8 mouse cellular contexts compared by ENCODE assay signal in genomic region chr8:120216855-120217830, GRCm38 (mm10). TPM values are rescaled to one million over a fixed set of nuclear protein-coding genes. Genes with fewer than 3 reads are reported as not detected.
A peak's percentile ranks its signal among the peaks of the same experiment; 100 is the strongest.
DNase-seq lines count a peak whose midpoint lies in the region; ATAC-seq and TF ChIP-seq lines count a peak whose summit lies in the region.

No protein-coding gene starts in this region.

- peaks cover 4% of the 10 kb centered on the region for H3K27me3 ChIP-seq in E14TG2a.4 (ENCODE audit: insufficient read depth, low read length)
- H3K27me3 ChIP-seq in heart, embryonic 13.5 days (replicated peaks) = peaks cover 8% of the 10 kb centered on the region; the same call in 1 of the 2 replicates
- no peaks in the 10 kb centered on the region for H3K27me3 ChIP-seq in kidney, postnatal 0 days (ENCODE audit: insufficient read depth, low read length)
- no peaks in the 10 kb centered on the region for H3K27me3 ChIP-seq in midbrain, embryonic 13.5 days

- H3K27ac ChIP-seq in heart, embryonic 13.5 days (replicated peaks) = peak overlapping the region; percentile 80
- H3K27ac ChIP-seq in kidney, postnatal 0 days = peak overlapping the region; percentile 65; the same call in 1 of the 2 replicates
- H3K27ac ChIP-seq in midbrain, embryonic 13.5 days = peak overlapping the region; percentile 31

- DNase-seq in embryo, embryonic 11 days = peak; percentile 86
- peak; percentile 93 for DNase-seq in kidney, postnatal 0 days (ENCODE audit: low spot score)
- DNase-seq in testis, postnatal 10 days (ENCODE audit: low spot score) = no peak
- no peak for DNase-seq in thymus, postnatal 4 days
- no peak for DNase-seq in spleen, postnatal 10 days (ENCODE audit: low spot score in 2 of 2)

- no peaks in the 10 kb centered on the region for H3K36me3 ChIP-seq in E14TG2a.4 (ENCODE audit: insufficient read depth, low read length)
- H3K36me3 ChIP-seq in heart, embryonic 13.5 days = no peaks in the 10 kb centered on the region
- H3K36me3 ChIP-seq in kidney, postnatal 0 days (ENCODE audit: insufficient read depth, low read length) = no peaks in the 10 kb centered on the region
- no peaks in the 10 kb centered on the region for H3K36me3 ChIP-seq in midbrain, embryonic 13.5 days

- no peak for TF ChIP-seq CTCF in E14TG2a.4 (conservative IDR thresholded peaks at IDR 0.05; ENCODE audit: low read length)
- TF ChIP-seq CTCF in kidney, postnatal 0 days (IDR thresholded peaks at IDR 0.05; ENCODE audit: low read depth) = no peak

- peak overlapping the region; percentile 10 for H3K4me2 ChIP-seq in heart, embryonic 13.5 days
- no peak overlapping the region for H3K4me2 ChIP-seq in kidney, postnatal 0 days (ENCODE audit: low read length)
- no peak overlapping the region for H3K4me2 ChIP-seq in midbrain, embryonic 13.5 days (replicated peaks)

- 13% methylated on average over 13 of the region's 13 CpGs for WGBS in heart, embryonic 13.5 days
- 17% methylated on average over 13 of the region's 13 CpGs for WGBS in kidney, postnatal 0 days
- 19% methylated on average over 13 of the region's 13 CpGs for WGBS in midbrain, embryonic 13.5 days

- peak overlapping the region; percentile 56 for H3K9ac ChIP-seq in heart, embryonic 13.5 days
- no peak overlapping the region for H3K9ac ChIP-seq in kidney, postnatal 0 days (ENCODE audit: low read depth, low read length)
- 0 out of 2 replicates have a peak overlapping the region, but pooled peaks have one; percentile 26 for H3K9ac ChIP-seq in midbrain, embryonic 13.5 days (replicated peaks)

- peak overlapping the region; percentile 26; the same call in 1 of the 2 replicates for H3K4me3 ChIP-seq in E14TG2a.4 (replicated peaks; ENCODE audit: low read length)
- no peak overlapping the region for H3K4me3 ChIP-seq in heart, embryonic 13.5 days
- H3K4me3 ChIP-seq in kidney, postnatal 0 days (replicated peaks; ENCODE audit: low read depth, low read length) = no peak overlapping the region
- H3K4me3 ChIP-seq in midbrain, embryonic 13.5 days (replicated peaks) = no peak overlapping the region

- no peak; the same call in 1 of the 2 replicates for ATAC-seq in heart, embryonic 13.5 days (ENCODE audit: extremely low read depth, insufficient number of reproducible peaks, low FRiP score, low TSS enrichment)
- ATAC-seq in kidney, postnatal 0 days (replicated peaks; ENCODE audit: low FRiP score, low read depth) = peak; percentile 67
- ATAC-seq in midbrain, embryonic 13.5 days = peak; percentile 78

- peaks cover 20% of the 10 kb centered on the region for H3K4me1 ChIP-seq in E14TG2a.4 (replicated peaks; ENCODE audit: low read depth, low read length)
- peaks cover 52% of the 10 kb centered on the region for H3K4me1 ChIP-seq in heart, embryonic 13.5 days
- peaks cover 26% of the 10 kb centered on the region for H3K4me1 ChIP-seq in kidney, postnatal 0 days (replicated peaks; ENCODE audit: insufficient read depth, low read length)
- H3K4me1 ChIP-seq in midbrain, embryonic 13.5 days (replicated peaks) = peaks cover 37% of the 10 kb centered on the region

- no peaks in the 10 kb centered on the region for H3K9me3 ChIP-seq in E14TG2a.4 (ENCODE audit: low read length)
- H3K9me3 ChIP-seq in heart, embryonic 13.5 days = no peaks in the 10 kb centered on the region
- H3K9me3 ChIP-seq in kidney, postnatal 0 days (replicated peaks; ENCODE audit: low read length) = no peaks in the 10 kb centered on the region
- no peaks in the 10 kb centered on the region for H3K9me3 ChIP-seq in midbrain, embryonic 13.5 days

RNA-seq across cellular contexts. Expression of gene Gse1, which starts 11.1 kb away (rescaled TPM):
- polyA plus RNA-seq in heart, embryonic 13.5 days (2015; fragmentation: Nextera tagmentation; extraction: Ambion mirVana) = 8.5 and 8.6 TPM in 2 replicates
- 5.9 and 8.4 TPM in 2 replicates for polyA plus RNA-seq in kidney, postnatal 0 days (2015; fragmentation: Nextera tagmentation; extraction: Ambion mirVana)
- 22.3 and 22.5 TPM in 2 replicates for polyA plus RNA-seq in midbrain, embryonic 13.5 days (2015; fragmentation: Nextera tagmentation; extraction: Ambion mirVana)

RNA-seq across cellular contexts. Expression of gene Fam92b, which starts 39.9 kb away (rescaled TPM):
- not detected in 2 replicates for polyA plus RNA-seq in heart, embryonic 13.5 days (2015; fragmentation: Nextera tagmentation; extraction: Ambion mirVana)
- not detected in 2 replicates for polyA plus RNA-seq in kidney, postnatal 0 days (2015; fragmentation: Nextera tagmentation; extraction: Ambion mirVana)
- 2.3 and 2.4 TPM in 2 replicates for polyA plus RNA-seq in midbrain, embryonic 13.5 days (2015; fragmentation: Nextera tagmentation; extraction: Ambion mirVana)

Comparison
In these comparisons a context has a peak if more than half of its experiments do, and no peak if none do; other contexts are left out.
1. DNase-seq: peak in embryo, embryonic 11 days (single experiment) and kidney, postnatal 0 days (single experiment); none in testis, postnatal 10 days (single experiment), thymus, postnatal 4 days (single experiment) and spleen, postnatal 10 days (0 of 2).
2. Peak in every context shown above with its lines, with median percentiles within 50 percentile points of each other: H3K27ac ChIP-seq.